Mouse (Mus musculus) heart, postnatal 4 days (tissue): ENCODE results near the gene Gtpbp1. TPM values are rescaled to one million over a fixed set of nuclear protein-coding genes. Genes with fewer than 3 reads are reported as not detected.

Experiments used
- DNase-seq: peaks from one replicate; pipeline ENCODE4 v3.0.0; 2021
- total RNA-seq, 2 experiments: library from RNA; stranded (reverse); gene quantifications; 2 replicates each; pipeline ENCODE4 v1.2.3; 2021

Gtpbp1 gene
- total RNA-seq, 2 experiments from 2014 or later: 40.2 to 41.9 TPM

GRCm38 (mm10) chr15:79725190-79725789 is 34.6 kb downstream of the Gtpbp1 start:
- no peak for DNase-seq

DNA sequence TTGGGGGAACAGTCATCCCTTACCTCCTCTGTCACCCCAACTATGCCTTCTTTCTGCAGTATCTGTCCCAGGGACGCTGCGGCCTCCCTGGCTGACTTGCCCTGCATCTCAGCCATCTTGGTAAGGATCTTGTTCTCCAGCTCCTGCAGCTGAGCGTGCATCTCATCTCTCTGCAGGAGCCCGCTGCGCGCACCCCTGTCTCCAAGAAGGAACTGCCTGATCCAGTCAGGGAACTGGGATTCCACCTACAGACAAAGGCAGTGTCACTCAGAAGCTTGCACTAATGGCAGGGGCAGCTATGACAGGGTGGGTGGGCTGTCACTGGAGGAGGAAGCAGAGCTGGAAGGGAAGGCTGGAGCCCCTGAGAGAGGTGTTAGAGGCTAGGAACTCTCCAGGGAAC is 37.2 kb downstream of the Gtpbp1 start:
- no peak for DNase-seq

- DNase-seq: no peak
Observed at GRCm38 (mm10) chr15:79728311-79728710, 37.7 kb downstream of the Gtpbp1 start.

DNA sequence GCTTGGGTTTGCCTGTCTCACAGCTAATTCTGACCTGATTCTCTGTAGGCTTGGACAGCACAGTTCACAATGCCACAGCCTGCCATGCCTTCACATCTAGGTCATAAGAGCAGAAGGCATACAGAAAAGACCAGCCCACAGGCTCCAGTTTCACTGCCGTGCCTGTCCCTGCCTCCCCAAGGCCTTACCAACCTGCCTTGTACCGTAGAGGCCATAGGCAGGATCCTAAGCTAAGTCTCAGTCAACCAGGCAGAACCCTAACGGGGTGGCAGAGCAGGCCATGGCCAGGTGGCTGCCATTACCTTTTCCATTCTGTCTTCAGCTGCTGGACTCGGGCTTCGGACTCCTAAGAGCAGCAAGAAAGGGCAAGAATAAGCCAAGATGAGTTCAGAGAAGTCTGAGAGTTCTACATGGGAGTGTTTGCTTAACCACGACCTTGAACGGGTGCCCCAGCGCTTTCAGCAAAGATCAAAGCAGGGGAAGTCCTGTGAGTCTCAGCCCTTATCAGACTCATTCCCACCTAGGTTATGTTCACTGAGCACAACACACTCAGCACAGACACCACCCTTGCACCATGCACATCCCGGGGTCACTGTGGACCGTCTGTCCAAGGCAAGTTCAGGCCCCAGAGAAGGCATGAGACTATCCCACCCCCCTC is 38.2 kb downstream of the Gtpbp1 start:
- DNase-seq: no peak

DNA sequence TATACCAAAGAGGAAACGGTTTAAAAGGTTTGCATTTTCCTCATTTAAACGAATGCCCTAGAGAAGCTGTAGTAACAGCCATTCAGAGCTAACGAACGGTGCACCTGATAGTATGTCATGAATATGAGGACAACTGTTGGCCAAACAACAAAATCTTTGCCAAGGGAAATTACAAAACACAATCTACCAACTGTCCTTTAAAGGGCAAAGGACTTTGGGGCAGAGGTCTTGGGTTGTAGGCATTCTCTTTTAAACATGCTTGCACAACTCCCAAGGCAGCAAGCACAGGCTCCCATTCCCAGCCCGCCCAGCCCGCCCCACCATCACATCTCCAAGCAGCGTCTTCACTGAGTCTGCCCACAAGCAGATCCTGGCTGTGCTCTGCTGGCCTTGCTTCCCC is 40.9 kb downstream of the Gtpbp1 start:
- no peak for DNase-seq

GRCm38 (mm10) chr15:79733192-79733591 is 42.5 kb downstream of the Gtpbp1 start:
- no peak for DNase-seq

GRCm38 (mm10) chr15:79733640-79734039 is 43.0 kb downstream of the Gtpbp1 start:
- DNase-seq: no peak

- DNase-seq: no peak
Observed at GRCm38 (mm10) chr15:79734311-79734710, 43.7 kb downstream of the Gtpbp1 start.

- no peak for DNase-seq
Observed at GRCm38 (mm10) chr15:79740739-79741138, 50.1 kb downstream of the Gtpbp1 start.

GRCm38 (mm10) chr15:79741173-79741858 is 50.7 kb downstream of the Gtpbp1 start:
- peak; percentile 43 for DNase-seq

GRCm38 (mm10) chr15:79741921-79742705 is 51.5 kb downstream of the Gtpbp1 start, which contains the start of gene Sun2:
Sun2 (minus strand) TSS chr15:79742536.
- peak; percentile 94 for DNase-seq

GRCm38 (mm10) chr15:79742706-79743023 is 52.0 kb downstream of the Gtpbp1 start:
- DNase-seq: no peak

GRCm38 (mm10) chr15:79744001-79744400 is 53.4 kb downstream of the Gtpbp1 start:
- DNase-seq: no peak

GRCm38 (mm10) chr15:79744742-79745141 is 54.1 kb downstream of the Gtpbp1 start:
- DNase-seq: no peak

DNA sequence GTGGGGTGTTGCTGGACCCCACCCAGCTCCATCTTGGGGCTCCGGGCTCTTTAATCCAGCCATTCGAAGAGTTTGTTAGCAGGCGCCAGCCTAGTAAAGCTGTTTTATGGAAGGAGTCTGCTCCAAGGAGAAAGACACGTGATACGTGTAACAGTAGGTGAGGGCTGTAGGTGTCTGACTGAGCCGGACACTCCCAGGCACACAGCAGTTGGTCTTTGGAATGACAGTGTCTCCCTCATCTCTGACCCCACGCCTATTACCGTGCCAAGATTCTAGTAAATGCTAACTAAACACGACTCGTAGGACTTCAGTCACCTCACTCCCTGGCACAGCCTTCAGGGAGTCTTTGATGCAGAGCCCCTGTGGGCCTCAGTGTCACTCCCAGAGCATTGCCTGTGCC is 54.7 kb downstream of the Gtpbp1 start:
- no peak for DNase-seq

DNA sequence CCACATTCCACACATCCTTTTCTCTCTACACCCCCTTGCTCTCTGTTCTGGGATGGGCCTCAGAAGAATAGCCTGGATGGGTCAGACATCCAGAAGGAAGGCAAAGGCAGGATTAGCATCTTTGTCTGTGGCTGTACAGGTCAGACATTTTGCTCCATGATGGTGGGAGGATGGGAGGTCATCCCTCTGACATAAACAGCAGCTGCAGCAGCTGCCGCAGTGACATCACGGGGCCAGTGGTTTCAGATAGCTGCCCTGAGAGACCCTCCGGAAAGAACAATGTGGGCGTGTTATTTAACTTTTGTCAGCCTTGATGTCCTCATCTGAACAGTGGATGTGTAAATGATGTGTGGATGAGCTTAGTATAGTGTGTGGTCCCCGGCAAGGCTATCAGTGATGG is 55.2 kb downstream of the Gtpbp1 start:
- DNase-seq: no peak

GRCm38 (mm10) chr15:79747998-79748397 is 57.4 kb downstream of the Gtpbp1 start:
- DNase-seq: peak; percentile 46

DNA sequence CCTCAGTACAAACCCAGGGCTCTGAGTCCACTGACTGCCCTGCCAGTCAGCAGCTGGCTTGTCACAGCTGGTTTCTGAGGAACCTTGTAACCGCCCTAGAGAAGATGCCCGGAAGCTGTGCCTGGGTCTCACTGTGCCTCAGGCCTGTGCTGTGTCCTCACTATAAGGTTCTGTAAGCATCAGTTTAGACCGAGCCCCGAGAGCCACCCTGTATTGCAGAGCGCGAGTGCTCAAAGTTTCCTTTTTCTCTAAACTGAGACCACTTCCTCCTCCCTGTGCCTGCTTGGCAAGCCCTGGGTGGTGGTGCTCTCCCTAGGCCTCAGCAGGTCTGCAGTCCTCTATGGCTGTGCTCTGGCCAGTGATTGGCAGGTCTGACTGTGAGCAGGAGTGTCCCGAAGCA is 58.5 kb downstream of the Gtpbp1 start:
- DNase-seq: no peak

GRCm38 (mm10) chr15:79750266-79750665 is 59.6 kb downstream of the Gtpbp1 start:
- DNase-seq: no peak

DNA sequence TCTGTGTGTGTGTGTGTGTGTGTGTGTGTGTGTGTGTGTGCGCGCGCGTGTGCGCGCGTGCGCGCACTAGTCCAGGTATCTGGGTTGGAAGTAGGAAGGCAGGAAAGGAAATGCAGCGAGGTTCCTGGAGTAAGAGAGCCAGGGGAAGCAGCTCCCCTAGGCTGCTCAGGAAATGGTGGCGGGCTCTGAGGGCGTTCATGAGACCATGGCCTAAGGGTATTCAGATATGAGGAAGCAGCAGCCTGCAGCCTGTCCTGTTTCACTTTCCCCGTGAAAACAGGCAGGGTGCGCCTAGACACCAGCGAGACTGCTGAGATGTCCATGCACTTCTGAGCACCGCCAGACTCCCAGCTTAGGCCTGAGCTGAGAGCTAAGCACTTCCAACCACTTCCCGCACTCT is 61.1 kb downstream of the Gtpbp1 start:
- DNase-seq: no peak

DNA sequence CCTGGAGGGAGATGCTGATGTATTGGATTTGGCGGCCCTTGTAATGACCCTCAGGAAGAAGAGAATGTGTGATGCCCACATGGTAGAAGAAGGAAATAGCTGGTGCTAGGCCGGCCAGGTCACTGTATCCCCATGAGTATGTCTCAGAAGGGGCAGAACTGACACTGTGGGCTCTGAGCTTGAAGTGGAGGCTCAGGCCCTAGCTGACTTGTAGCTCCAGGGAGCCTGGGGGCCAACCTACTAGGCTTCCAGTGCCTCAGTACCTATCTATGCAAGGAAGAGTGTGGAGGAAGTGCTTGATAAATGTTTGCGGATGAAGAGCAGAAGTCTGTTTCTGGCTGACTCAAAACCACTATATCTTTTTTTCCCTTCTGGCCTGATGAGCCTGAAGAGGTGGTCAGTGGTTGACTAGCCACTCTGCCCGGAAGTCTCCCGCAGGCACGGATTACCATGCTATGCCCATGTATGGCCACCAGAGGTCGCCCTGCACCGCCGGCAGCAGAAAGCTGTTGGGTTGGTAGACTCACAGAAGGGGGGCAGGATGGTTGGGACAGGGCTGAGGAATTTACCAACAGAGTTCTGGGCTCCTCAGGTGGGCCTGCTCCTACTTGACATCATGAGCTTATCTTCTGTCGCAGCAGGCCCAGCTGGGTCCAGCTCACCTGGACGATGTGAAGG is 62.2 kb downstream of the Gtpbp1 start:
- peak; percentile 89 for DNase-seq

GRCm38 (mm10) chr15:79753420-79753752 is 62.7 kb downstream of the Gtpbp1 start:
- no peak for DNase-seq

DNA sequence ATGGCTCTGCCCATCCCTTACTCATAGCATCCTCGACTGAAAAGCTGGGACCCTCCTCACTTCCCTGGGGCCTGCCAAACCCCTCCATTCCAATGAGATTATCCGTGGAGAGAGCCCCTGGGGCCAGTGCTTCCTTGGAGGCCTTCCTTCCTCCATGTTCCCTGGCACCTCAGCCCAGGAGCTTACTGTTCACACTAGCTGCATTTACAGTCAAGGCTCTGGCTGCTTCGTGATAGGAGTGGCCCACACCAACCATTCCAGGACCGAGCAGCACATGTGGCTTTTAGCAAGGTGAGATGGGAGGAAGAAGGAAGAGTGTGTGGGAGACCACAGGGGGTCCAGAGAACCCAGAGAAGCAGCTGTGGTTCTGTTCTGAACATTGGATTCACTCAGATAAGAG is 63.2 kb downstream of the Gtpbp1 start:
- no peak for DNase-seq
